Mouse (Mus musculus) gastrocnemius, postnatal 10 days (tissue): ENCODE measurements around the gene Prmt8. TPM values are rescaled to one million over a fixed set of nuclear protein-coding genes. Genes with fewer than 3 reads are reported as not detected.

Source experiments
- DNase-seq: peaks from one replicate; pipeline ENCODE4 v3.0.0; 2021; ENCODE audit warnings: mixed read lengths
- microRNA-seq, 2 experiments: library from miRNA; unstranded; fragments of <30 nt; microRNA quantifications; one replicate each; pipeline ENCODE4 v1.2.0; 2021
- total RNA-seq, 2 experiments: library from RNA; stranded (reverse); gene quantifications; 2 replicates each; pipeline ENCODE4 v1.2.3; 2021

The Prmt8 gene
- total RNA-seq, 2 experiments from 2014 or later: 0.16 to 0.21 TPM

DNA sequence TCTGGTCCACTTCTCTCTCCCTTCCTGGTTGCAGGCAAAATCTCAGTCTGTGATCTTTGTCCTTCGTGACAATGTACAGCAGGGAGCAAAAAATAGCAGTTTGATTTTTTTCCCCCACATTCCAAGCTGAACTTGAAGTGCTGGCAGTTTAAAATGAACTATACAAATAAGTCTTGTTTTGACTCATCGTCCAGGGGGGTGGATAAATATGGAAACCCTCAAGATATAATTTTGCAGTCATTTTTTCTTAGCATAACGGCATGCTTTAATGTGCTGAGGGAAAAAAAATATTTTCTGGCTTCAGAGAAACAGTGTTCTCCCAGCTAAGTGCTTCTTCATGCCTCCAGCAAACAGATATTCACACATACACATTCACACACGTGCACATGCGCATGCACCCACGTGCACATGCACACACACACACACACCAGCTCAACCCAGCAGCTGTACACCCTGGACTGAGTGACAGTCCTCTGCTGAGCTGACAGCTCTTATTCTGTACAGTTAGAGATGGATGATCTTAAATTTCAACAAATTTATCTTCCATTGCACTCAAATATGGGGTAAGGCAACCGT is 107.5 kb downstream of the Prmt8 start:
- DNase-seq: no peak

DNA sequence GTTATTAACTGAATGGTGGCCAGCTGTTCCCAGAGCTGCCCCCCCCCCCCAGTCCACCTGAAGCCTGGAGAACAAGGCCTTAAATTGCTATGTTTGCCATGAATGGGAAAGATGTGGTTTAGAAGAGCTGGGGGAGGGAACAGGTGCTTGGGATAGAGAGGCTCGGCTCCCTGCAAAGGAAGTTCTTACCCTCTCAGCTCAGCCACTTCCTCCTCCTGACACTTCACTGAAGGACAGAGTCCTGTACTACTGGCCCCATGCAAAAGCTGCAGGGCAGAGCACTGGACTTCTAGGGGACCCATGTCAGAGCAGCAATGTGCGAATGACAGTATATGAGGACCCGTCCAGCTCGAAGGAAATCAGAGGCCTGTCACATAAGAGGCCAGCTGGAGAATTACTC is 109.3 kb downstream of the Prmt8 start:
- no peak for DNase-seq

DNA sequence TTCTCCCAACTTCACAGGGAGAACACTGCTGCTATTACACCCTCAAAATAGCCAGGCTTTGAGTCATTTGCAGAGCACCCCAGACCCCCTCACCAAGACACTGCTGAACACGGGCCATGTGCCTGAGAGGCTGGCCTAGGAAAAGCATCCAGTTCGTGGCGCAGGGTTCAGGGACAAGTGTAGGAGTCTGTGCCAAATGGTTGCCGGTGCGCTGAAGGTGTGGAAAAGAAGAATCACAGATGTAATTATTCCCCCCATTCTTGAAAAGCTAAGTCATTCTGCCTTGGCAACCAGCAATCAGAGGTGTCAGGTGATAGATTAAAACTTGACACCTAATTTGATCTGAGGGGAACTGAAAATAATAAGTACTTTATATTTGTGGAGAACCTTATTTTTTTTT is 109.8 kb downstream of the Prmt8 start:
- no peak for DNase-seq

DNA sequence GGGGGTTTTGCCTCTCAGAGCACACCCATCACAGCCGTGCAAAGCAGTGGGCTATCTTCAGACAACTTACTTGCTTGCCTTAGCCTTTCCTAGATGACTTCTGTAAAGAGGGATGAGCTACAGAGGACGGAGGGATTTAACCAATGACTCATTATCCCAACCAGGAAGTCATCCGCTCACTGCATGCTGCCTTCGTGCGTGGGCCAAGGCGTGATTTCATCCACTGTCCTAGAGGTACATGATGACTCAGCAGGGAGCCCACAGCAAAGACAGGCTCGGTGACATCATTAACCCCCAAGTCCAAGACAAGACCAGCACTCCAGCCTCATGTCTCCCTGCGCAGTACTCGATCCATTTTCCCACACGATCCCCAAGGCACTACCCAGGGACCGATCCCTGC is 112.1 kb downstream of the Prmt8 start:
- no peak for DNase-seq

DNA sequence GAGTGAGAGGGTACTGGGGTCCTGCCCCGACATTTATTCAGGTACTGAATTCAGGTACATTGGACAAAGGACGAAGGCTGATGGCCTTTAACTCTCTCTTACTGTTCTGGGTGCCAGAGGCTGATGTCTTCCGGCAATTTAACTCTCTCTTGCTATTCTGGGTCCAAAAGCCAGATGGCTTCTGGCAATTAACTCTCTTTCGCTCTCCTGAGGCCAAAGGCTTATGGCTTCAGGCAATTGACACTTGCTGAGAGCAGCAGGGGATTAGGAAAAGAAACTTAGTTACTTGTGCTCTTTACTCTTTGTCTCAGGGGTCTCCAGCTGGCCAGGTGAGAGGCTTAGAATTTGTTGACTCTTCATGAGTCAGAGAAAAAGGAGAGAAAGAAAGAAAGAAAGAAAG is 113.3 kb downstream of the Prmt8 start:
- DNase-seq: no peak

DNA sequence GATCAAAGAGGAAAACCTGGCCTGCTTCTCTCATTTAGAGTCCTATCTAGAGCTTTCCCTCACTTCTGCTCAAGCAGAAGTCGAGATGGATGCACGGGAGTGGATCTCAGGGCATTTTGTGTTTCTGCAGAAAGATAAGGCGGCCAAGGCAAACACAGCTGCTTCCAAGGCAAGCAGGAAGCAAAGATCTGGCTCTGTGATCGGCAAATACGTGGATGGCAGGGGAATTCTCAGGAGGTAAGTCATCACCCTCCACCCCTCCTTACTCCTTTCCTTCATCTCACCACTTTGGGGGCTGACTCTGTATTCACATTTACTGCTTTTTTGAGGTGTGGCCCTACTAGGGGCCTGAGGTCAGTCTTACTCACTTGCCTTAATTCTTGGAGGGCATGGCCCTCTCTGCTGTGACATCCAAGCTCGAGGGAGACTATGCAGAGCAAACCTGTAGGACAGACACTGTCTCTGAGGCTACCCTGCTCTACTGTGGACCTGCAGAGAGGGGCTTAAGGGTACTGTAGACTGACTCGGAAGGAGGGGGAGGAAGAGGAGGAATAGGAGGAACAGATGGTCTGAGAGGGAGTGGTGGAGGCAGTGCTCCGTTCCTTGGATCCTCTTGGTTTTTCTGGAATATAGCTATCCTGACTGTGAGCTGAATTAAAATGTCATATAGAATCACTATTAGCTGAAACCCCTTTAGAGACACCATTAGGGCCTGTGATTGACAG is 128.0 kb downstream of the Prmt8 start:
- DNase-seq: no peak

Small RNA genes lying within 50 kb of the gene (microRNA-seq; reads per million reads assigned to microRNA genes)
- 0 reads per million in 2 experiments for gene Mir7233

Other genes starting within 250 kb of the Prmt8 start
- gene Cracr2a, start 208.1 kb downstream of the Prmt8 start, total RNA-seq: 1 to 10 TPM; 1.5 to 1.7 TPM
- 10 to 100 TPM; 12.7 to 14.0 TPM for gene Tspan11, start 118.1 kb upstream of the Prmt8 start, total RNA-seq